Mouse (Mus musculus): Measurements from ENCODE around the gene Rnf111. TPM values are rescaled to one million over a fixed set of nuclear protein-coding genes. Genes with fewer than 3 reads are reported as not detected.
"Not testable (repeated sequence)": the region's sequence is repeated elsewhere in the genome, so short reads cannot be mapped to it uniquely, and the experiment has no call there.

The Rnf111 gene
- 10 to 100 TPM; 12.4 to 13.6 TPM for total RNA-seq (2021)
- long read RNA-seq, experiment 1, partial matches to known transcripts = 1 of 3 reads
- long read RNA-seq, experiment 1, other reads (novel, unspliced or antisense) = 2 of 3 reads
- long read RNA-seq, experiment 2, partial matches to known transcripts = 3 of 4 reads
- long read RNA-seq, experiment 2, other reads (novel, unspliced or antisense) = 1 of 4 reads

- DNase-seq = peak; percentile 98
- intact Hi-C loops (cut with DNase I; ENCODE audit: low total_unique reads) = no loop called here
Observed at GRCm38 (mm10) chr9:70503626-70504041, at the start of gene Rnf111. Gene Rnf111 (minus strand): TSS chr9:70503725.

GRCm38 (mm10) chr9:70552233-70552632 lies 48.7 kb upstream of the Rnf111 start:
- DNase-seq; intact Hi-C loops (cut with DNase I; ENCODE audit: low total_unique reads): not testable (repeated sequence)

DNA sequence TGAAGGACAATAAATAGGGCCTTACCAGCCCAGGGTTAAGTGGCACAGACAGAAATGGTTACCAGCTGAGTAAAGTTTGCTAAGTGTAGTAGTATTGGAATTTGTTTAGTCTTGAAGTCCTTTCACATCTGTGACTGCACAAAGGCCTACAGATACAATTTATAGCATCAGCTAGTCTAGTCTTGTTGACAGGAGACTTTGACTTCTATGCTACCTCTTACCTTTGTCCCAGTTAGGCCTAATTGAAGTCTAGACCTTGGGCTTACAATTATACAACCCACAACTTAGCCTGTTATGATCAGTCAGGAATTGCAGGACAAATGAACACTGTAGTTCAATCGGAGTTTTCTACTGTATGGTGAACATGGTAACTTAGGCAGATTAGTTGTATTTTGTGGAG lies 48.0 kb upstream of the Rnf111 start:
- DNase-seq = no peak
- intact Hi-C loops (cut with DNase I; ENCODE audit: low total_unique reads) = no loop called here

- intact Hi-C loops (cut with DNase I; ENCODE audit: low total_unique reads) = no loop called here
- DNase-seq = no peak
Observed at GRCm38 (mm10) chr9:70548304-70548703, 44.8 kb upstream of the Rnf111 start.

GRCm38 (mm10) chr9:70546576-70546975 lies 43.1 kb upstream of the Rnf111 start:
- intact Hi-C loops (cut with DNase I; ENCODE audit: low total_unique reads); DNase-seq: not testable (repeated sequence)

- intact Hi-C loops (cut with DNase I; ENCODE audit: low total_unique reads) = no loop called here
- DNase-seq = no peak
Observed at GRCm38 (mm10) chr9:70544831-70545230, 41.3 kb upstream of the Rnf111 start.

- intact Hi-C loops (cut with DNase I; ENCODE audit: low total_unique reads) = no loop called here
- DNase-seq = no peak
Observed at GRCm38 (mm10) chr9:70543985-70544384, 40.5 kb upstream of the Rnf111 start.

DNA sequence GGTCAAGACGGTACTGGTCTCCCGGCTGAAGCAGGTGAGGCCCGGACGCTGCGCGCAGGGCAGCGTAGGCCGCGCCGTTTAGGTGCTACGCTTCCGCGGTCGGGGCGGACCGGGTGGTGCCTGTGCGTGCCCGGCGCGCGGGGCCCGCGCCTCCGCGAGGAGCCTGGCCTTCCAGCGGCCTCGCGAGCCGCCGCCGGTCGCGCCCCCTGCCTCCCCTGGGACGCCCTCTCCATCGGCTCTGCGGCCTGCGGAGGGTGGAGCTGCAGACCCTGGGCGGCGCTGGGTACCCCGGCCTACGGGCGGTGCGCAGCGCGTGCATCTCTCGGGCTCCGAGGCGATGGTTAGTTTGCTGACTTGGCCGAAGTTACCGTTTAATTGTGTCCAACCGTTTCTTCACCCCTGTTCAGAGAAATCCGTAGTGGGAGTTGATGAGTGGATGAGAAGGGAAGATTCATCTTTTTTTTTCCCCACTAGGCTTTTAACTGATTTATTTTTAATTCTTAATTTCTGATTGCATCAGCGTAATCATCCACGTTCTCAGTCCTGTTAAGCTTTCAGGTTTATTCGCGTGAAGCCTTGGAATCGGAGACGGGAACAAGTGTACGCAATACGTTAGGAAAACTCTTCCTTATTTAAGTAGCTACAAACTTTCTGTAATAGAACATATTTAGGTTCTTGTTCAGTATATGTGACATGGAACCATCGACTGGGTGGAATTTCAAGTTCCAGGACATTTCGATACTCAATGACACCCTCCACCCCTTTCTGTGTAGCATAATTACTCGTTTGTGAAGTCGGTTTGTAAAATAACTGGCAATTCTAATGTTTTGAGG lies 39.7 kb upstream of the Rnf111 start:
- intact Hi-C loops (cut with DNase I; ENCODE audit: low total_unique reads) = no loop called here
- DNase-seq = peak; percentile 73

DNA sequence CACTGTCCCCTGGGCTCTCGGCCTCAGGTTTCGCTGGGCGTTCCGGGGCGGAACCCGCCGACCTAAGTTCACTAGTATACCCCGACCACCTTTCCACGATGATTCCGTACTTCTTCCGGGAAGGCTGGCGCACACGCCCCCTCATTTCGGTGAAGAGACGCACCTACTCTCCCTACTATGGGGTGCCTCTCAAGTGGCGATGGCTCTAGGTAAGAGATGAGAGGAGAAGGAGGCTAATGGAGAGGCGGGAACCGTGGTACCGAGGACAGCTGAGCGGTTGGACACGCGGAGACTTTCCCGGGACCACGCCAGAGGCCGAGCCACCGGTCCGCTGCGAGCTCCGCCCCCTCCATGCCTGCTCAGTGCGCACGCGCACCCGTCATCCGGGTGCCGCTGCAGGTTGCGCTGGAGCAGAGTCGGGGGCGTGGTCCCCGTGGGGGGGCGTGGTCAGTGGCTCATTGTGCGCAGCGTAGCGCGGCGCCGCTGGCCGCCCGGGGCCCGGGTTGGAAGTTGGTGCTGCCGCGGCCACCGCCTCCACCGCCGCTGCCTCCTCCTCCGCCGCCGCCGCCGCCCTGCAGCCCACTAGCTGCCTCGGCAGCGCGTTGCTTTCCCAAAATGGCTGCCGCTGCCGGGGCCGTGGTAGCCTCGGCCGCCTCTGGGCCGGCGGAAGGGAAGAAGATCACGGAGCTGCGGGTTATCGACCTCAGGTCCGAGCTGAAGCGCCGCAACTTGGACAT lies 38.9 kb upstream of the Rnf111 start, which contains the start of gene Sltm:
Gene Sltm, plus strand, starts transcription at position 450 of the 737 bp plus-strand sequence.
- intact Hi-C loops (cut with DNase I; ENCODE audit: low total_unique reads) = no loop called here
- peak; percentile 100 for DNase-seq

DNA sequence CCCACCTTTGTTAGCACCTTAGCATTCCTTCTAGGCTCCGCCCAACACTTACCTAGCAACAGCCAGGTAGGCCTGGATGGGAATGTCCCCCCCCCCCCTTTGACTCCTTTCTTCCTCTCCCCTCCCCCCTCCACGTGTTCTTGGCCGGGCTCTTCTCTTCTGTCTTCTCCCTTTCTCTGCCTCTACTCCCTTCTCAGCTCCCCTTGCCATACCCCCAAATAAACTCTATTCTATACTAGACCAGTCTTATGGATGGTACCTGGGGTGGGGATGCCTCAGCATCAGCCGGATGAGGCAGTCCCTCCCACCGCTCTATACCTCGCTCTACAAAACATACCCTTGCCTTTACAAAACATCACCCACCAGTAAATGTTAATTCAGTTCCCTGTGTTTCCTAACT lies 38.1 kb upstream of the Rnf111 start:
- intact Hi-C loops (cut with DNase I; ENCODE audit: low total_unique reads) = no loop called here
- DNase-seq = no peak

- intact Hi-C loops (cut with DNase I; ENCODE audit: low total_unique reads) = no loop called here
- no peak for DNase-seq
Observed at GRCm38 (mm10) chr9:70533328-70533727, 29.8 kb upstream of the Rnf111 start.

- intact Hi-C loops (cut with DNase I; ENCODE audit: low total_unique reads) = no loop called here
- peak; percentile 6 for DNase-seq
Observed at GRCm38 (mm10) chr9:70524366-70524765, 20.8 kb upstream of the Rnf111 start.

DNA sequence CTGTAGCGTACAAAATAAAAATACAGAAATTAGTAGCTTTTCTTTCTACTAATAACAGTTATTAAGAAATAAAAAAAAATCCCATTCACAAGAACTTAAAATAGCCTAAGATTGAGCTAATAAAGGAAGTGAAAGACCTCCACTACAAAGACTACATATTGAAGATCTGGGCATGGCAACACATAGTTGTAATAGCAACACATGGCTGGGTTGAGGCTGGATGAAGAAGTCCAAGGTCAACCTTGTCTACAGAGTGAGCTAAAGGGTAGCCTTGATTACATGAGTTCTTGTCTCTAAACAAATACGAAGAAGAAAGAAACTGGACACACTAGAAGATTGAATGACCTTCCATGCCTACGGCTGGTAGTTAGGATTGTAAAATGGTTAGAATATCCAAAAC lies 20.3 kb upstream of the Rnf111 start:
- no peak for DNase-seq
- intact Hi-C loops (cut with DNase I; ENCODE audit: low total_unique reads) = no loop called here

DNA sequence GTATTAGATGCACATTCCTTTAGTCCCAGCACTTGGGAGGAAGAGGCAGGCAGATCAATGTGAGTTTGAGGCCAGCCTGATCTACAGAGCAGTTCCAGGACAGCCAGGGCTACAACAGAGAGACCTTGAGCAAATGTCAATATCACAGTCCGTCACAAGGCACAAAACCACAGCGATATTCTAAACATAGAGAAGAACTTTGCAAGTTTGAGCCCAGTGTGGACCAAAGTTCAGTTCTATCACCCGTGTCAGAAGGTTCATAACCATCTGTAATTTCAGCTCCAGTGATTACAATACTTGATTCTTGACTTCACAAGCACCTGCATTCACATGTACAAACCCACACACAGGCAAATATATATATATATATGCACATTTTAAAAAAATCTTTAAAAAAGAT lies 17.1 kb upstream of the Rnf111 start:
- no peak for DNase-seq

GRCm38 (mm10) chr9:70511681-70512080 lies 8.2 kb upstream of the Rnf111 start:
- intact Hi-C loops (cut with DNase I; ENCODE audit: low total_unique reads) = no loop called here
- no peak for DNase-seq

More for the DNA sequence above, 17.1 kb upstream of the Rnf111 start:
- intact Hi-C loops (cut with DNase I; ENCODE audit: low total_unique reads) = no loop called here

- no peak for DNase-seq
- intact Hi-C loops (cut with DNase I; ENCODE audit: low total_unique reads) = no loop called here
Observed at GRCm38 (mm10) chr9:70510998-70511583, 7.6 kb upstream of the Rnf111 start.

GRCm38 (mm10) chr9:70509906-70510525 lies 6.5 kb upstream of the Rnf111 start:
- DNase-seq = no peak
- intact Hi-C loops (cut with DNase I; ENCODE audit: low total_unique reads) = no loop called here

DNA sequence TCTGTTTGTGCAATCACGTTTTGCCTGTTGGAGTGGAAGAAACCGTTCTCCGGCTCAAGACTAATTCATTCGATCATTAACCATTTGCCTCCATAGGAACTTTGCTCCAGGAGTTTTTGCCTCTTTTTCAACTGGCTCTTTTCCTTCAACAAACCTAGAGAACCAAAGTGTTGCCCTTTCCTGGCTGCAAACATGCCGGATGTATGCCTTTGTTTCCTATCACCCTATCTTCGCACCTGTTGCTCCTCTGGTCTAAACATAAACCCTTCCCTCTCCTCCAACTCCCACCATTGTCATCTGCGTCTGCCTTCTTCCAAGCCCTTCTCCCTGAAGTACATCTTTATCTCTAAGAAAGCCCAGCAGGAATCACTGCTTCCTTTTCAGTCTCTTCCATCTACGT lies 3.3 kb upstream of the Rnf111 start:
- no peak for DNase-seq
- intact Hi-C loops (cut with DNase I; ENCODE audit: low total_unique reads) = no loop called here

DNA sequence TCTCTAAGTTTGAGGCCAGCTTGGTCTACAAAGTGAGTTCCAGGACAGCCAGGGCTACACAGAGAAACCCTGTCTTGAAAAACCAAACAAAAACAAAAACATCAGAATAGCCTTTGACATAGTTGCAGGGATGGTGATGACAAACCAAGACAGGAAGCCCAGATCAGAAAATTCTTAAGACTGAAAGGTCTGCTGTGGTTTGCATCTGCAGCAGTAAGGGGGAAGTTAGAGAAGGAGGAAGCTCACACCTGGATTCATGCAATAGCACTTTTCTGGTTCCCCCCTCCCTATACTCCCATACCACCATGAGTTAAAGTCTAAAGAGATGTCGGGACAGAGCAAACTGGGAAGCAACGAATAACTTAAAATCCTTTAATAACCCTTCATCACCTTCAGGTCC lies 2.7 kb upstream of the Rnf111 start:
- no peak for DNase-seq
- intact Hi-C loops (cut with DNase I; ENCODE audit: low total_unique reads) = no loop called here
